Mouse (Mus musculus) liver, embryonic 13.5 days (tissue): ENCODE measurements at regions not wholly inside any gene's neighbourhood (a gene's known extent, or its start where the extent isn't known, plus 50 kb on each side); places are given as distances from the start of the nearest gene placed in this dataset. TPM values are rescaled to one million over a fixed set of nuclear protein-coding genes. Genes with fewer than 3 reads are reported as not detected.

ENCODE experiments used
- microRNA-seq: library from miRNA; unstranded; fragments of <30 nt; microRNA quantifications from one replicate; pipeline ENCODE4, GENCODE M21; 2016

Small RNA genes lying in the stretch of these regions (microRNA-seq; reads per million reads assigned to microRNA genes)
- gene Gm22825 (not detected), gene Gm23646 (not detected)
